Mouse (Mus musculus) CH12.LX (cell line): ENCODE results near the gene Socs3. TPM values are rescaled to one million over a fixed set of nuclear protein-coding genes. Genes with fewer than 3 reads are reported as not detected.
A peak's percentile ranks its signal among the peaks of the same experiment; 100 is the strongest.

ENCODE experiments used
- DNase-seq: peaks from one replicate; pipeline ENCODE4 v3.0.0-alpha.2; 2013; ENCODE audit errors: extremely low read depth
- H3K27ac ChIP-seq: 2 replicates; pipeline ENCODE4 v1.5.1; 2012; ENCODE audit warnings: low read depth, mild to moderate bottlenecking, control low read depth, moderate library complexity; ENCODE audit not compliant: insufficient read depth
- H3K27me3 ChIP-seq: replicated peaks from 2 replicates; pipeline ENCODE3; 2012; ENCODE audit warnings: inconsistent platforms
- H3K36me3 ChIP-seq, 2 experiments: replicated peaks in 1 of 2; 2 replicates each; pipeline versions ENCODE3 to v1.6.1; 2012; ENCODE audit warnings: inconsistent platforms in 1 of 2, low read length in 1 of 2, mild to moderate bottlenecking in 1 of 2, mixed read lengths in 1 of 2, moderate library complexity in 1 of 2; ENCODE audit not compliant: control insufficient read depth in 1 of 2, insufficient read depth in 1 of 2
- H3K4me1 ChIP-seq, 2 experiments: 2 replicates each; pipeline ENCODE4 v1.6.1; 2012; ENCODE audit warnings: inconsistent platforms in 1 of 2, moderate library complexity in 1 of 2; ENCODE audit not compliant: insufficient read depth in 2 of 2, control insufficient read depth in 1 of 2
- H3K4me2 ChIP-seq: 2 replicates; pipeline ENCODE4 v1.6.1; 2012; ENCODE audit warnings: low read depth, mild to moderate bottlenecking, control low read depth; ENCODE audit not compliant: poor library complexity, insufficient read depth, severe bottlenecking
- H3K4me3 ChIP-seq, 3 experiments: fragments of 150-350 bp in 1 of 3; sonication (generic) in 1 of 3; replicated peaks in 1 of 3; 2 replicates each; pipeline versions ENCODE3 to v1.5.1; 2011 to 2012; ENCODE audit warnings: low read depth in 2 of 3, low read length in 2 of 3, mild to moderate bottlenecking in 2 of 3, moderate library complexity in 2 of 3, control low read depth in 1 of 3, improper control_type of control experiment in 1 of 3, inconsistent platforms in 1 of 3, mixed read lengths in 1 of 3; ENCODE audit not compliant: poor library complexity in 1 of 3
- H3K79me2 ChIP-seq: replicated peaks from 2 replicates; pipeline ENCODE4 v1.6.1; 2012; ENCODE audit warnings: mild to moderate bottlenecking, moderate library complexity; ENCODE audit not compliant: control insufficient read depth, poor library complexity, insufficient read depth, severe bottlenecking; ENCODE audit errors: extremely low read depth
- H3K9ac ChIP-seq: 2 replicates; pipeline ENCODE4 v1.6.1; 2012; ENCODE audit warnings: low read depth, mild to moderate bottlenecking, control low read depth, moderate library complexity; ENCODE audit not compliant: insufficient read depth
- H3K9me3 ChIP-seq: replicated peaks from 2 replicates; pipeline ENCODE3; 2012; ENCODE audit warnings: low read length, inconsistent platforms, mixed read lengths
- CHD1 ChIP-seq: IDR thresholded peaks from 2 replicates; pipeline ENCODE4 v1.6.1; 2012; ENCODE audit warnings: low read depth, low read length, improper control_type of control experiment, inconsistent platforms
- CHD2 ChIP-seq: IDR thresholded peaks from 2 replicates; pipeline ENCODE4 v1.6.1; 2011; ENCODE audit warnings: low read length, improper control_type of control experiment
- E2F4 ChIP-seq: IDR thresholded peaks from 2 replicates; pipeline ENCODE4 v1.6.1; 2011; ENCODE audit warnings: low read depth, low read length, improper control_type of control experiment; ENCODE audit not compliant: insufficient replicate concordance
- ELF1 ChIP-seq: IDR thresholded peaks from 2 replicates; pipeline ENCODE4 v1.6.1; 2014; ENCODE audit warnings: low read depth, mild to moderate bottlenecking, inconsistent platforms, low read length, improper control_type of control experiment
- EP300 ChIP-seq: IDR thresholded peaks from 2 replicates; pipeline ENCODE4 v1.6.1; 2011; ENCODE audit warnings: low read length, improper control_type of control experiment
- ETS1 ChIP-seq: conservative IDR thresholded peaks from 2 replicates; pipeline ENCODE4 v1.6.1; 2012; ENCODE audit warnings: low read depth, mild to moderate bottlenecking, inconsistent platforms, low read length, improper control_type of control experiment, moderate library complexity
- HCFC1 ChIP-seq: IDR thresholded peaks from 2 replicates; pipeline ENCODE4 v1.6.1; 2012; ENCODE audit warnings: low read depth, mild to moderate bottlenecking, inconsistent platforms, low read length, improper control_type of control experiment
- JUN ChIP-seq: IDR thresholded peaks from 2 replicates; pipeline ENCODE4 v1.6.1; 2011; ENCODE audit warnings: low read depth, mild to moderate bottlenecking, low read length, improper control_type of control experiment, moderate library complexity; ENCODE audit not compliant: insufficient read depth
- KAT2A ChIP-seq: IDR thresholded peaks from 2 replicates; pipeline ENCODE4 v1.6.1; 2012; ENCODE audit warnings: low read length, improper control_type of control experiment, inconsistent platforms; ENCODE audit not compliant: insufficient replicate concordance
- MAFK ChIP-seq: IDR thresholded peaks from 2 replicates; pipeline ENCODE4 v1.6.1; 2011; ENCODE audit warnings: low read length, improper control_type of control experiment; ENCODE audit not compliant: insufficient replicate concordance
- MAZ ChIP-seq: IDR thresholded peaks from 2 replicates; pipeline ENCODE4 v1.6.1; 2012; ENCODE audit warnings: low read depth, mild to moderate bottlenecking, inconsistent platforms, low read length, improper control_type of control experiment, moderate library complexity
- NELFE ChIP-seq: IDR thresholded peaks from 2 replicates; pipeline ENCODE4 v1.6.1; 2011; ENCODE audit warnings: low read depth, low read length, improper control_type of control experiment
- POLR2AphosphoS2 ChIP-seq: IDR thresholded peaks from 2 replicates; pipeline ENCODE4 v1.6.1; 2011; ENCODE audit warnings: low read depth, low read length, improper control_type of control experiment
- RAD21 ChIP-seq: IDR thresholded peaks from 2 replicates; pipeline ENCODE4 v1.6.1; 2011; ENCODE audit warnings: low read depth, mild to moderate bottlenecking, low read length, improper control_type of control experiment, moderate library complexity
- RCOR1 ChIP-seq: conservative IDR thresholded peaks from 2 replicates; pipeline ENCODE4 v1.6.1; 2012; ENCODE audit warnings: low read depth, mild to moderate bottlenecking, inconsistent platforms, low read length, improper control_type of control experiment
- UBTF ChIP-seq: IDR thresholded peaks from 2 replicates; pipeline ENCODE4 v1.6.1; 2012; ENCODE audit warnings: low read depth, mild to moderate bottlenecking, inconsistent platforms, low read length, improper control_type of control experiment, moderate library complexity
- USF1 ChIP-seq: IDR thresholded peaks from 2 replicates; pipeline ENCODE4 v1.6.1; 2014; ENCODE audit warnings: low read depth, mild to moderate bottlenecking, inconsistent platforms, low read length, improper control_type of control experiment
- ZC3H11A ChIP-seq: IDR thresholded peaks from 2 replicates; pipeline ENCODE4 v1.6.1; 2012; ENCODE audit warnings: low read depth, mild to moderate bottlenecking, inconsistent platforms, low read length, improper control_type of control experiment
- ZKSCAN1 ChIP-seq: IDR thresholded peaks from 2 replicates; pipeline ENCODE4 v1.6.1; 2012; ENCODE audit warnings: low read depth, inconsistent platforms, low read length, improper control_type of control experiment, borderline replicate concordance
- ZNF384 ChIP-seq: IDR thresholded peaks from 2 replicates; pipeline ENCODE4 v1.6.1; 2012; ENCODE audit warnings: low read depth, low read length, improper control_type of control experiment, inconsistent platforms
- dilution Hi-C: fragments of 300-500 bp; cut with MboI; formaldehyde crosslinking; loops from 2 replicates; pipeline ENCODE4 v1.14.3; 2020; ENCODE audit warnings: low sequenced_read_pairs; ENCODE audit not compliant: extremely low pct_unique_long_range_greater_than_20kb, extremely low pct_ligation_motif_present
- in situ Hi-C: fragments of 300-500 bp; cut with MboI; formaldehyde crosslinking; loops from 3 replicates; pipeline ENCODE4 v1.14.3; 2019; ENCODE audit warnings: low sequenced_read_pairs, low pct_ligation_motif_present, low pct_unique_long_range_greater_than_20kb, mixed read lengths
- polyA plus RNA-seq: library from polyadenylated mRNA; unstranded; fragments of >175 nt; gene quantifications from 2 replicates; pipeline ENCODE4 v1.2.1, GENCODE M21; 2012; ENCODE audit warnings: low read depth; ENCODE audit not compliant: insufficient read length
- total RNA-seq, 2 experiments: library from RNA; depleted of rRNA; stranded (reverse); fragments of 300-350 nt in 1 of 2; fragments of >200 nt in 1 of 2; gene quantifications; 2 replicates each; pipeline ENCODE4 v1.2.3; 2012 to 2014

Gene Socs3
- total and polyA plus RNA-seq, 3 experiments: 0.83 to 4.7 (median 1.2) TPM

DNA sequence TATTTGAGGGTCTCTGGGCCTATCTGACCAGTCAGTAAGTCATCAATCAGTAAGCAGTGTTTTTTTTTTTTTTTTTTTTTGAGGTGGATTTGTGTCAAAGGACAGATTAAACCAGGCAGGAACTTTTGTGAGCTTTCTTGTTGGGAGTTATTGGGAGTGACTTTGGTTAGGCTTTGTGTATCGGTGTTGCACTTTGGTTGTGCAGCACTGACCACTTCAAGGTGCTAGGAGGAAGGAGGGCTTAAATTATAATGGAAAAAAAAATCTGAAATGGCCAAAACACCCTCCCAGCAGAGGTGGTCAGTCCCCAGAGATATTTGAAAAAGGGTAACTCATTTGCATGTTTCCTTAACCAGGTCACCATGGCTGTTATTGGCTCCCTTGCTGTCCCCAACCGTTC lies 27.2 kb upstream of the Socs3 start (continued):
- TF ChIP-seq RAD21: no peak
- TF ChIP-seq ZC3H11A: no peak
- no peak for TF ChIP-seq UBTF
- TF ChIP-seq HCFC1: no peak

DNA sequence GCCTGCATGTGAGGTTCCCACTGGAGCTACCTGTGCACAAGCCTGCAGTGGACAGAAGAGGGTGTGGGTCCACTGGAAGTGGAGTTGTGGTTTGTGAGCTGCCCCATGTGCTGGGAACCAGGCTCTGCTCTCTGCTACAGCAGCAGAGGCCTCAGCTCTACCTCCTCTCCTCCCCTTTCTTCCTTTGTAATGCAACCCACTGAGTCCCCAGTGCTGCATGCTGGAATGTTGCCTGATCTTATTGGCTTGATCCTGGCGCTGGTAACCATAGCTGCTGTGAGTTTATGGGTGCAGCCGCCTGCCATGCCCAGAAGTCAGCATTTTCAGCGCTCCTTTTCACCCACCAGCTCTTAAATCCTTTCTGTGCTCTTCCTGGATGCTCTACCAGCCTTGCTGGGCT lies 26.2 kb upstream of the Socs3 start:
- dilution Hi-C loops (no loop called here), in situ Hi-C loops (no loop called here)
- Histone ChIP-seq H3K9ac (no peak overlapping the region), H3K4me1 (peaks cover 73 to 94% of the 10 kb centered on the region in 2 experiments)
- TF ChIP-seq KAT2A (no peak), CHD1 (no peak), ETS1 (no peak), UBTF (no peak)
- TF ChIP-seq, all 38 proteins: peak for 0
- no peak overlapping the region for H3K4me3 ChIP-seq
- H3K79me2 ChIP-seq: peaks cover 78% of the 10 kb centered on the region
- no peak overlapping the region for H3K27ac ChIP-seq
- DNase-seq: no peak
- H3K9me3 ChIP-seq: no peaks in the 10 kb centered on the region
- no peak overlapping the region for H3K4me2 ChIP-seq
- H3K36me3 ChIP-seq: peaks cover 23 to 78% of the 10 kb centered on the region in 2 experiments
- no peaks in the 10 kb centered on the region for H3K27me3 ChIP-seq

DNA sequence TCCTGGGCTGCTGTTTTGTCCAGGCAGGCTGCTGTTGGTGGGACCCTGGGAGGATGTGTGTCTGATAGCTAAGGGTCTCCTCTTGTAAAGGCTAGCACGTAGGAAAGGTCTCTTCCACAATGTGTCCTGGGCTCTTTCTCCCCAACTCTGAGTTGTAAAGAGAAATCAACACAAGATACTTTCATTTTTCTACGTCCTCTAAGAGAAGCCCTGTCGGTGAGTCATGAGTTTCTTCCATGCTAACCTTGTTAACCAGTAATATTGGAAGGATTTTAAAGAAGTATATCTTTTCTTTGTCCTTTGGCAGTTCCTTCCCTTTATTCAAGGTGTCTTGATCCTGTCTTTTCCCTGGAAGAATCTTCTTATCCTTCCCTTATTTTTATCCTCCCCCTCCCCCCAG lies 25.8 kb upstream of the Socs3 start:
- DNase-seq: no peak
- in situ Hi-C loops: no loop called here
- Histone ChIP-seq H3K4me1 (peaks cover 71 to 94% of the 10 kb centered on the region in 2 experiments), H3K9me3 (no peaks in the 10 kb centered on the region), H3K9ac (no peak overlapping the region), H3K27ac (no peak overlapping the region), H3K27me3 (no peaks in the 10 kb centered on the region), H3K36me3 (peaks cover 19 to 74% of the 10 kb centered on the region in 2 experiments), H3K4me2 (no peak overlapping the region)
- TF ChIP-seq CHD2: no peak
- 0 out of 2 replicates have a peak, but pooled peaks have one; percentile 14 for TF ChIP-seq EP300
- TF ChIP-seq, all 38 proteins: peak for 1
- dilution Hi-C loops: no loop called here
- no peak overlapping the region for H3K4me3 ChIP-seq
- peaks cover 82% of the 10 kb centered on the region for H3K79me2 ChIP-seq

DNA sequence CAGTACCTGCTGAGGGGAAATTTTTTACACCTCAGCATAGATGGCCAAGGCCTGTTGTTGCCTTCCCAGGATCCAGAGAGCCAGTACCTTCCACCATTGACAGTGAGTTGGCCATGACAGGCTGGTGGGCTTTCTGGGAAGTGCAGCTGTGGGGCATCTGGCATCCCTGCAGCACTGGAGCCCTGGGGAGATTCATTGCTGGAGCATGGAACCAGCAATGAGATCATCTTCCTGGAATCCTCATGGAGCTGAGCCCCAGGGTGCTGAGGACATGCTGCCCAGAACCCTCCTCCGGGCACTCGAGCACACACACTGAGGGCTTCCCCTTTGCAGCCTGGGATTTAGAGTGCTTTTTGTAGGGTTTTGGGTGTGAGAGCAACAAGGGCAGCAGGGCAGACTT lies 25.4 kb upstream of the Socs3 start:
- in situ Hi-C loops: no loop called here
- H3K27ac ChIP-seq: no peak overlapping the region
- H3K9ac ChIP-seq: no peak overlapping the region
- H3K9me3 ChIP-seq: no peaks in the 10 kb centered on the region
- dilution Hi-C loops: no loop called here
- no peak for TF ChIP-seq ZKSCAN1
- TF ChIP-seq USF1: no peak
- TF ChIP-seq ELF1: no peak
- no peak for TF ChIP-seq POLR2AphosphoS2
- no peak for TF ChIP-seq RCOR1
- TF ChIP-seq ZNF384: no peak
- no peak for TF ChIP-seq MAZ
- no peak for TF ChIP-seq ZC3H11A
- TF ChIP-seq NELFE: no peak
- no peak for TF ChIP-seq MAFK
- TF ChIP-seq E2F4: no peak
- no peak for TF ChIP-seq JUN
- H3K4me1 ChIP-seq: peaks cover 72 to 94% of the 10 kb centered on the region in 2 experiments
- H3K79me2 ChIP-seq: peaks cover 86% of the 10 kb centered on the region
- no peaks in the 10 kb centered on the region for H3K27me3 ChIP-seq
- no peak overlapping the region for H3K4me3 ChIP-seq
- no peak overlapping the region for H3K4me2 ChIP-seq
- DNase-seq: no peak
- peaks cover 16 to 72% of the 10 kb centered on the region in 2 experiments for H3K36me3 ChIP-seq
